Mouse (Mus musculus): ENCODE measurements around the gene Cct8. TPM values are rescaled to one million over a fixed set of nuclear protein-coding genes. Genes with fewer than 3 reads are reported as not detected.
"Not testable (repeated sequence)": the region's sequence is repeated elsewhere in the genome, so short reads cannot be mapped to it uniquely, and the experiment has no call there.

Cct8 gene
- polyA plus RNA-seq, 1 experiment from 2014 or later = 311 TPM

- Histone ChIP-seq H3K27ac (replicated peaks in 1 of 2; ENCODE audit: control insufficient read depth in 1 of 2, insufficient read depth in 1 of 2, low read depth in 2 of 2, low read length in 2 of 2) (peak overlapping the region in 1 of 2 experiments; percentile 45; a peak in 2 of 4 replicates), H3K4me3 (ENCODE audit: control insufficient read depth in 1 of 2, insufficient read depth in 1 of 2, low read depth in 1 of 2, low read length in 2 of 2) (no peak overlapping the region), H3K4me1 (ENCODE audit: control insufficient read depth in 2 of 2, insufficient read depth in 2 of 2, low read length in 2 of 2) (peaks cover 14 to 21% of the 10 kb centered on the region in 2 experiments), H3K36me3 (ENCODE audit: control insufficient read depth, insufficient read depth, low read length) (no peaks in the 10 kb centered on the region), H3K27me3 (ENCODE audit: control insufficient read depth, insufficient read depth, low read length) (no peaks in the 10 kb centered on the region), H3K9ac (ENCODE audit: low read length) (no peak overlapping the region), H3K4me2 (ENCODE audit: low read length) (no peak overlapping the region), H3K9me3 (ENCODE audit: control insufficient read depth, low read length) (no peaks in the 10 kb centered on the region)
- WGBS = 54% methylated on average over 6 of the region's 6 CpGs
- no peak for ATAC-seq (ENCODE audit: insufficient number of reproducible peaks, insufficient read depth, low FRiP score, low read depth)
Observed at GRCm38 (mm10) chr16:87499556-87499955, 3.9 kb upstream of the Cct8 start.

DNA sequence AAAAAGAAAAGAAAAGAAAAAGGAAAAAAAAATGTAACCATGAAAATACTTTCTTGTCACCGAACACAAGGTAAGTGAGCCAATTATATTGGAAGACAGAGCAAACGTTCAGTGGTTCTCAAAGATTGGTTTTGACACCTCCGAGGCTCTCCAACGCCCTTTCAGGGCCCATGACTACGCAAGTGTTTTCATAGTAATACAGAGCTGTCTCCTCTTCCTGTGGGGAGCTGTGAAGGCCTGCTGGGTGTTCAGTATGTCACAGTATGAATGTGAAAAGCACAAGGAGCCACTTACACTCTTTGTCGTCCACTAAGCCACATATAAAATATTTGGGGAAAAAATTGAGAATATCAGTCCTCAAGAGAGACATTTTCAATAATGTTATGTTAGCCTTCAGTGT lies 1.5 kb upstream of the Cct8 start:
- no peak for ATAC-seq (ENCODE audit: insufficient number of reproducible peaks, insufficient read depth, low FRiP score, low read depth)
- WGBS = 89% methylated on average over 6 of the region's 6 CpGs

DNA sequence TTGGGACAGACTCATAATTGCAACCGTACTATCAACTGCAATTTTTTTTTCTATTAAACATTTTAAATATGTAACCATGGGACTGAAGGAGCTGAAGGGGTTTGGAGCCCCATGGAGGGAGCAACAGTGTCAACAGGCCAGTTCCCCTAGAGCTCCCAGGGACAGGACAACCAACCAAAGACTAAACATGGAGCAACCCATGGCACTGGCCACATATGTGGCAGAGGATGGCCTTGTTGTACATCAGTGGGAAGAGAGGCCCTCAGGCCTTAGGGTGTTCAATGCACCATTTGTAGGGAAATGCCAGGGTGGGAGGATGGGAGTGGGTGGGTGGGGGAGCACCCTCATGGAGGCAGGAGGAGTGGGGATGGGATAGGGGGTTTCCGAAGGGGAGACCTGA lies 1.1 kb upstream of the Cct8 start:
- peaks cover 25% of the 10 kb centered on the region for H3K36me3 ChIP-seq (ENCODE audit: control insufficient read depth, insufficient read depth, low read length)
- ATAC-seq (ENCODE audit: insufficient number of reproducible peaks, insufficient read depth, low FRiP score, low read depth) = no peak
- WGBS = 95% methylated on average over 2 of the region's 2 CpGs
- peaks cover 13 to 26% of the 10 kb centered on the region in 2 experiments for H3K4me1 ChIP-seq (ENCODE audit: control insufficient read depth in 2 of 2, insufficient read depth in 2 of 2, low read length in 2 of 2)
- peak overlapping the region; percentile 93 for H3K4me2 ChIP-seq (ENCODE audit: low read length)
- H3K4me3 ChIP-seq (ENCODE audit: control insufficient read depth in 1 of 2, insufficient read depth in 1 of 2, low read depth in 1 of 2, low read length in 2 of 2) = peak overlapping the region in 1 of 2 experiments; percentile 90; a peak in 2 of 4 replicates
- H3K9me3 ChIP-seq (ENCODE audit: control insufficient read depth, low read length) = no peaks in the 10 kb centered on the region
- H3K9ac ChIP-seq (ENCODE audit: low read length) = peak overlapping the region; percentile 81; the same call in 1 of the 2 replicates
- H3K27ac ChIP-seq (replicated peaks in 1 of 2; ENCODE audit: control insufficient read depth in 1 of 2, insufficient read depth in 1 of 2, low read depth in 2 of 2, low read length in 2 of 2) = no peak overlapping the region
- H3K27me3 ChIP-seq (ENCODE audit: control insufficient read depth, insufficient read depth, low read length) = no peaks in the 10 kb centered on the region

More for the DNA sequence above, 1.5 kb upstream of the Cct8 start:
- Histone ChIP-seq H3K4me3 (ENCODE audit: control insufficient read depth in 1 of 2, insufficient read depth in 1 of 2, low read depth in 1 of 2, low read length in 2 of 2) (no peak overlapping the region), H3K4me2 (ENCODE audit: low read length) (no peak overlapping the region), H3K9ac (ENCODE audit: low read length) (no peak overlapping the region), H3K36me3 (ENCODE audit: control insufficient read depth, insufficient read depth, low read length) (peaks cover 21% of the 10 kb centered on the region), H3K9me3 (ENCODE audit: control insufficient read depth, low read length) (no peaks in the 10 kb centered on the region), H3K4me1 (ENCODE audit: control insufficient read depth in 2 of 2, insufficient read depth in 2 of 2, low read length in 2 of 2) (peaks cover 14 to 30% of the 10 kb centered on the region in 2 experiments), H3K27me3 (ENCODE audit: control insufficient read depth, insufficient read depth, low read length) (no peaks in the 10 kb centered on the region), H3K27ac (replicated peaks in 1 of 2; ENCODE audit: control insufficient read depth in 1 of 2, insufficient read depth in 1 of 2, low read depth in 2 of 2, low read length in 2 of 2) (no peak overlapping the region)

DNA sequence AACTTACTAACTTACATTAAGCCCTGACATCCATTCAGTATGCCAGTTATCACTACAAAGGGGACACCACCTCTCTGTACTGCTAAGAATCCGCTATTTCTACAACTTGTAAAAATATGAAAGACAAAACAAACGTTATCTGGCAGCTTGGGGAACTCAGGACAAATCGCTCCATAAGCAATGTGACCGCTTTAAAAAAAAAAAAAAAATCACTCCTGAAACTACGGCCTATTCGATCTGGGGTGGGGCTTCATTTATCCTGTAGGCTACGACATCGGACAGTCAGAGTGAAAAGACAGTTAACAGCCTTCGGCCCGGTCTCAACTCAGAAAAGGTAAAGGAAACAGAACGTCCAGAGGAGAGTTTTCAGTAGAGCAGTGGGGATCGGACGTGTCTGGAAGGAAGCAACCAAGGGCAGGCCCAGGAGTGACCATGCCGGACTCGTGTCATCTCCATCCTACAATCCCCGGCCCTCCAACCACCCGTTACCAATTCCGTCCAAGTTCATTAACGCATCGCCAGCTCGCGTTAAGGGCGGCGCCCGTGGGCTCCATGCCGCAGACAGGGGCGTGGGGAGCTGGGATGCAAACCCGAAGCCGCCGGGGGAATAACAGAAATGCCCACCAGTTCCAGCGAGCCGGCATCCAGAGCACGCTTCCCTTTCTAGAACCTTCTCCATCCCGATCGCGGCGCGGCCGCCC lies 568 bp downstream of the Cct8 start:
- H3K9me3 ChIP-seq (ENCODE audit: control insufficient read depth, low read length) = no peaks in the 10 kb centered on the region

GRCm38 (mm10) chr16:87492191-87492792 lies 3.4 kb downstream of the Cct8 start:
- H3K9me3 ChIP-seq (ENCODE audit: control insufficient read depth, low read length) = not testable (repeated sequence)
- H3K36me3 ChIP-seq (ENCODE audit: control insufficient read depth, insufficient read depth, low read length) = peaks cover 70% of the 10 kb centered on the region

More for the DNA sequence above, 568 bp downstream of the Cct8 start:
- Histone ChIP-seq H3K36me3 (ENCODE audit: control insufficient read depth, insufficient read depth, low read length) (peaks cover 42% of the 10 kb centered on the region), H3K4me2 (ENCODE audit: low read length) (peak overlapping the region; percentile 93), H3K4me1 (ENCODE audit: control insufficient read depth in 2 of 2, insufficient read depth in 2 of 2, low read length in 2 of 2) (peaks cover 4 to 16% of the 10 kb centered on the region in 2 experiments), H3K27ac (replicated peaks in 1 of 2; ENCODE audit: control insufficient read depth in 1 of 2, insufficient read depth in 1 of 2, low read depth in 2 of 2, low read length in 2 of 2) (peak overlapping the region; percentile 60 to 83), H3K27me3 (ENCODE audit: control insufficient read depth, insufficient read depth, low read length) (no peaks in the 10 kb centered on the region), H3K9ac (ENCODE audit: low read length) (peak overlapping the region; percentile 99), H3K4me3 (ENCODE audit: control insufficient read depth in 1 of 2, insufficient read depth in 1 of 2, low read depth in 1 of 2, low read length in 2 of 2) (peak overlapping the region; percentile 75 to 90)
- under 1% methylated on average over 39 of the region's 39 CpGs for WGBS
- ATAC-seq (ENCODE audit: insufficient number of reproducible peaks, insufficient read depth, low FRiP score, low read depth) = peak; percentile 24

GRCm38 (mm10) chr16:87488605-87489004 lies 7.1 kb downstream of the Cct8 start:
- no peak overlapping the region for H3K9ac ChIP-seq (ENCODE audit: low read length)
- no peak overlapping the region for H3K4me2 ChIP-seq (ENCODE audit: low read length)
- peaks cover 99% of the 10 kb centered on the region for H3K36me3 ChIP-seq (ENCODE audit: control insufficient read depth, insufficient read depth, low read length)
- no peaks in the 10 kb centered on the region for H3K9me3 ChIP-seq (ENCODE audit: control insufficient read depth, low read length)
- H3K27ac ChIP-seq (replicated peaks in 1 of 2; ENCODE audit: control insufficient read depth in 1 of 2, insufficient read depth in 1 of 2, low read depth in 2 of 2, low read length in 2 of 2) = no peak overlapping the region
- H3K4me3 ChIP-seq (ENCODE audit: control insufficient read depth in 1 of 2, insufficient read depth in 1 of 2, low read depth in 1 of 2, low read length in 2 of 2) = no peak overlapping the region
- no peak for ATAC-seq (ENCODE audit: insufficient number of reproducible peaks, insufficient read depth, low FRiP score, low read depth)
- 78% methylated on average over 2 of the region's 2 CpGs for WGBS
- H3K4me1 ChIP-seq (ENCODE audit: control insufficient read depth in 2 of 2, insufficient read depth in 2 of 2, low read length in 2 of 2) = no peaks in the 10 kb centered on the region
- no peaks in the 10 kb centered on the region for H3K27me3 ChIP-seq (ENCODE audit: control insufficient read depth, insufficient read depth, low read length)

More at GRCm38 (mm10) chr16:87492191-87492792, 3.4 kb downstream of the Cct8 start:
- not testable (repeated sequence) for H3K27ac ChIP-seq (replicated peaks in 1 of 2; ENCODE audit: control insufficient read depth in 1 of 2, insufficient read depth in 1 of 2, low read depth in 2 of 2, low read length in 2 of 2); H3K4me3 ChIP-seq (ENCODE audit: control insufficient read depth in 1 of 2, insufficient read depth in 1 of 2, low read depth in 1 of 2, low read length in 2 of 2); H3K4me2 ChIP-seq (ENCODE audit: low read length); H3K27me3 ChIP-seq (ENCODE audit: control insufficient read depth, insufficient read depth, low read length); H3K9ac ChIP-seq (ENCODE audit: low read length); ATAC-seq (ENCODE audit: insufficient number of reproducible peaks, insufficient read depth, low FRiP score, low read depth)
- 95% methylated on average over 12 of the region's 12 CpGs for WGBS
- peaks cover 4 to 16% of the 10 kb centered on the region in 2 experiments for H3K4me1 ChIP-seq (ENCODE audit: control insufficient read depth in 2 of 2, insufficient read depth in 2 of 2, low read length in 2 of 2)

- no peak for ATAC-seq (ENCODE audit: insufficient number of reproducible peaks, insufficient read depth, low FRiP score, low read depth)
- Histone ChIP-seq H3K27ac (replicated peaks in 1 of 2; ENCODE audit: control insufficient read depth in 1 of 2, insufficient read depth in 1 of 2, low read depth in 2 of 2, low read length in 2 of 2) (no peak overlapping the region), H3K4me1 (ENCODE audit: control insufficient read depth in 2 of 2, insufficient read depth in 2 of 2, low read length in 2 of 2) (no peaks in the 10 kb centered on the region), H3K9ac (ENCODE audit: low read length) (no peak overlapping the region), H3K9me3 (ENCODE audit: control insufficient read depth, low read length) (no peaks in the 10 kb centered on the region), H3K36me3 (ENCODE audit: control insufficient read depth, insufficient read depth, low read length) (peaks cover 98% of the 10 kb centered on the region), H3K27me3 (ENCODE audit: control insufficient read depth, insufficient read depth, low read length) (no peaks in the 10 kb centered on the region), H3K4me2 (ENCODE audit: low read length) (no peak overlapping the region), H3K4me3 (ENCODE audit: control insufficient read depth in 1 of 2, insufficient read depth in 1 of 2, low read depth in 1 of 2, low read length in 2 of 2) (no peak overlapping the region)
- 81% methylated on average over 5 of the region's 5 CpGs for WGBS
Observed at GRCm38 (mm10) chr16:87486739-87487138, 8.9 kb downstream of the Cct8 start.
